Mouse (Mus musculus): ENCODE results near the gene Nup188. TPM values are rescaled to one million over a fixed set of nuclear protein-coding genes. Genes with fewer than 3 reads are reported as not detected.

The Nup188 gene
- 34.4 and 34.9 TPM in 2 replicates for polyA plus RNA-seq (2016; fragmentation: Nextera tagmentation; extraction: Ambion mirVana)

- peak; percentile 96 for ATAC-seq (ENCODE audit: insufficient number of reproducible peaks, low FRiP score)
- Histone ChIP-seq H3K36me3 (peaks cover 27% of the 10 kb centered on the region), H3K27ac (ENCODE audit: poor library complexity, severe bottlenecking) (peak within 1 kb of the TSS; percentile 44), H3K4me2 (peak within 1 kb of the TSS; percentile 98), H3K9ac (peak within 1 kb of the TSS; percentile 87), H3K9me3 (replicated peaks) (0 out of 2 replicates have a peak, but pooled peaks cover 3% of the 10 kb centered on the region), H3K4me3 (peak within 1 kb of the TSS; percentile 73), H3K27me3 (replicated peaks) (no peaks in the 10 kb centered on the region), H3K4me1 (replicated peaks) (peaks cover 23% of the 10 kb centered on the region)
- under 1% methylated on average over 61 of the region's 68 CpGs for WGBS
Observed at GRCm38 (mm10) chr2:30286192-30287026, at the start of gene Nup188, which contains the start of gene Dolk. Gene Nup188 (plus strand): TSS chr2:30286397. Gene Dolk (minus strand): TSS chr2:30286334.

GRCm38 (mm10) chr2:30236426-30237198 is 49.6 kb upstream of the Nup188 start:
- peaks cover 13% of the 10 kb centered on the region for H3K36me3 ChIP-seq
- peak overlapping the region; percentile 75 for H3K9ac ChIP-seq
- H3K4me3 ChIP-seq, result peak overlapping the region; percentile 92
- ATAC-seq (ENCODE audit: insufficient number of reproducible peaks, low FRiP score), result no peak
- H3K9me3 ChIP-seq (replicated peaks), result peaks cover 9% of the 10 kb centered on the region; the same call in 1 of the 2 replicates
- H3K27ac ChIP-seq (ENCODE audit: poor library complexity, severe bottlenecking), result peak overlapping the region; percentile 80
- H3K27me3 ChIP-seq (replicated peaks), result no peaks in the 10 kb centered on the region
- WGBS, result 3% methylated on average over 18 of the region's 18 CpGs
- H3K4me1 ChIP-seq (replicated peaks), result peaks cover 38% of the 10 kb centered on the region
- peak overlapping the region; percentile 89 for H3K4me2 ChIP-seq

DNA sequence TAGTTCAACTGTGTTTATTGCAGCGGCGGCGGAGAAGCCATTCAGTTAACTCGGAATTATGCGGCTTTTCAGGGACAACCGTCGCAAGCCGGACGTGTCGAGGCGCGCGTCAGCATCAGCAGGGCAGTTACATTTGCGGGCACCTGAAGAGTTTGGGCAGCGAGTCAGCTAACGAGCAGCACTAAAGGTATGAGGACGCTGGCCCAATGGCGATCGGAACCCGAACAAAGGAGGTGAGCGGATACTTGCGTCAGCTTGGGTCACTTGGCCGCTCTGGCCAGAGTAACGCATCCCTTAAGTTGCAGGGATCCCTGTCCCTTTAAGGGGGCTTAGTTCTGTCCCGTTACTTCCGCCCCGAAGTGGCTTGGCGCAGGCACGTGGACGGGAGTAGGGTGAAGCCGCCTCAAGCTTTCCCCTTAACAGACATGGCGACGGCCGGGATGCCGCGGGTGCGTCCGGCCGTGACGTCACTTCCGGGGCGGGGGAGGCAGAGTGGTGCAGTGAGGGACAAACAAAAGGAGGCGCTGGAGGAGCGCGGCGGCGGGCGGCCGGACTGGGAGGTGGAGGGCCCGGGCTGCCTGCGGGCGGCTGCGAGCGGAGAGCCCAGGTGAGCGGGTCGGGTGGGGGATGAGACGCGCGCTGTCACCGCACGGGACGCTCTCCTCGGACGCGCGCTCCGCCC is 48.9 kb upstream of the Nup188 start, which contains the start of gene Lrrc8a:
Gene Lrrc8a, plus strand, starts transcription at position 517 of the 682 bp plus-strand sequence.
- Histone ChIP-seq H3K4me3 (peak within 1 kb of the TSS; percentile 92), H3K4me2 (peak within 1 kb of the TSS; percentile 89), H3K4me1 (replicated peaks) (peaks cover 45% of the 10 kb centered on the region), H3K27me3 (replicated peaks) (no peaks in the 10 kb centered on the region), H3K36me3 (peaks cover 21% of the 10 kb centered on the region), H3K9me3 (replicated peaks) (0 out of 2 replicates have a peak, but pooled peaks cover 4% of the 10 kb centered on the region), H3K27ac (ENCODE audit: poor library complexity, severe bottlenecking) (peak within 1 kb of the TSS; percentile 90), H3K9ac (peak within 1 kb of the TSS; percentile 97)
- ATAC-seq (ENCODE audit: insufficient number of reproducible peaks, low FRiP score), result peak; percentile 93
- WGBS, result 1% methylated on average over 57 of the region's 67 CpGs

GRCm38 (mm10) chr2:30237881-30238280 is 48.3 kb upstream of the Nup188 start:
- Histone ChIP-seq H3K4me3 (peak overlapping the region; percentile 92), H3K36me3 (peaks cover 26% of the 10 kb centered on the region), H3K9me3 (replicated peaks) (0 out of 2 replicates have a peak, but pooled peaks cover 3% of the 10 kb centered on the region), H3K27ac (ENCODE audit: poor library complexity, severe bottlenecking) (peak overlapping the region; percentile 90), H3K9ac (peak overlapping the region; percentile 97), H3K4me1 (replicated peaks) (peaks cover 50% of the 10 kb centered on the region), H3K27me3 (replicated peaks) (no peaks in the 10 kb centered on the region), H3K4me2 (peak overlapping the region; percentile 89)
- under 1% methylated on average over 38 of the region's 42 CpGs for WGBS
- ATAC-seq (ENCODE audit: insufficient number of reproducible peaks, low FRiP score), result peak; percentile 85

DNA sequence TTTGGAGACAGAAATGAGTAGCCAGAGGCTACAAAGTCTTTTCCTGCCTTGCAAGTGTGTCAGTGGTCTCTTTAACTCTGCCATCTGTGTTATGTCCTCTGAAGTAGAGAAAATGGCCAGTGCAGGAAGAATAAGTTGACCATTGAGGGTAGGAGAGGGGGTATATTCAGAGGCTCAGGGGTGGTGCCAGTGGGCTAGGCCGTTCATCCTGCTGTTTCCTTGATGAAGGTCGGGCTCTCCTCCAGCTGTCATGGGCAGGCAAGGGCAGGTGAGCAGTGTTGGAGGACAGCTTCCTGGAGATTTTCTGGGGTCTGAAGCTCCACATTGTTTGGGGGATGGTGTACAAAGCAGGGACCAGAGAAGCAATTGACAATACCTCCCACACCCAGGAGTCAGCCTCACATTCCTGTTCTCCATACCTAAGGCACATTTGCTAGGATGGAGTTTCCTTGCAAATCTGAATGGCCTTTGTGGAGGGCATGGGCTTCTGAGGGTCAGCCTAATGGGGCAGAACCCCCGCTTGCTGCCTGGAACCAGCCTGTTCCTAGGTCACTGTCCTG is 47.2 kb upstream of the Nup188 start:
- Histone ChIP-seq H3K27me3 (replicated peaks) (no peaks in the 10 kb centered on the region), H3K9me3 (replicated peaks) (no peaks in the 10 kb centered on the region), H3K9ac (peak overlapping the region; percentile 97), H3K36me3 (peaks cover 37% of the 10 kb centered on the region), H3K4me2 (peak overlapping the region; percentile 89), H3K4me3 (peak overlapping the region; percentile 92), H3K4me1 (replicated peaks) (peaks cover 52% of the 10 kb centered on the region), H3K27ac (ENCODE audit: poor library complexity, severe bottlenecking) (peak overlapping the region; percentile 90)
- WGBS, result 59% methylated on average over 3 of the region's 3 CpGs
- ATAC-seq (ENCODE audit: insufficient number of reproducible peaks, low FRiP score), result no peak

- peak; percentile 49 for ATAC-seq (ENCODE audit: insufficient number of reproducible peaks, low FRiP score)
- Histone ChIP-seq H3K9me3 (replicated peaks) (no peaks in the 10 kb centered on the region), H3K36me3 (peaks cover 44% of the 10 kb centered on the region), H3K4me3 (peak overlapping the region; percentile 92), H3K4me1 (replicated peaks) (peaks cover 53% of the 10 kb centered on the region), H3K27me3 (replicated peaks) (no peaks in the 10 kb centered on the region), H3K9ac (peak overlapping the region; percentile 97), H3K4me2 (peak overlapping the region; percentile 89), H3K27ac (ENCODE audit: poor library complexity, severe bottlenecking) (peak overlapping the region; percentile 90)
- 22% methylated on average over 4 of the region's 4 CpGs for WGBS
Observed at GRCm38 (mm10) chr2:30239777-30240176, 46.4 kb upstream of the Nup188 start.

GRCm38 (mm10) chr2:30240267-30240666 is 45.9 kb upstream of the Nup188 start, which contains the start of gene Gm28035:
Gene Gm28035 (plus strand): TSS chr2:30240567.
- Histone ChIP-seq H3K9ac (peak within 1 kb of the TSS; percentile 97), H3K27me3 (replicated peaks) (no peaks in the 10 kb centered on the region), H3K36me3 (peaks cover 49% of the 10 kb centered on the region), H3K4me3 (peak within 1 kb of the TSS; percentile 92), H3K4me2 (peak within 1 kb of the TSS; percentile 89), H3K9me3 (replicated peaks) (no peaks in the 10 kb centered on the region), H3K4me1 (replicated peaks) (peaks cover 57% of the 10 kb centered on the region), H3K27ac (ENCODE audit: poor library complexity, severe bottlenecking) (peak within 1 kb of the TSS; percentile 90)
- ATAC-seq (ENCODE audit: insufficient number of reproducible peaks, low FRiP score), result no peak
- 63% methylated on average over 2 of the region's 2 CpGs for WGBS

GRCm38 (mm10) chr2:30242509-30242908 is 43.7 kb upstream of the Nup188 start:
- ATAC-seq (ENCODE audit: insufficient number of reproducible peaks, low FRiP score), result no peak
- no peak overlapping the region for H3K4me2 ChIP-seq
- 43% methylated on average over 4 of the region's 4 CpGs for WGBS
- peak overlapping the region; percentile 46; the same call in 1 of the 2 replicates for H3K9ac ChIP-seq
- no peak overlapping the region for H3K4me3 ChIP-seq
- peak overlapping the region; percentile 79 for H3K27ac ChIP-seq (ENCODE audit: poor library complexity, severe bottlenecking)
- no peaks in the 10 kb centered on the region for H3K9me3 ChIP-seq (replicated peaks)
- H3K27me3 ChIP-seq (replicated peaks), result no peaks in the 10 kb centered on the region
- H3K4me1 ChIP-seq (replicated peaks), result peaks cover 55% of the 10 kb centered on the region
- peaks cover 62% of the 10 kb centered on the region for H3K36me3 ChIP-seq

DNA sequence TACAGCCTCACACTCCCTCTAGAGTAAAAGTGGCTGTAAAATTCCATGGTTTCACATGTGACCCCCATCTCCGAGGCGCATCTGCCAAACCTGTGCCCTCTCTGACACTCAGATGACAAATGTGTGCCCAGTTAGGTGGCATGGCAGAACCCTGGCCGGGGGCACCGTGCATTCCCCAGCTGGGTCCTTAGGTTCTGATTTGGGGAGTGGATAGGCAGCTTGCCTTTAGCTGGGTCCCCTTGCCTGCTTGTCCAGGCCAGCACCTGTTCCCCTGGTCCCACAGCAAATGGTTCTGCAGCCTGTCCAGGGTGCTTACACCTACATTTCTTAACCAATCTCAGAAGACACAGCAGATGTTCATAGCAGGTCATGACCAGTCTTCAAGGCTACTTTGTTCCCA is 42.8 kb upstream of the Nup188 start:
- H3K27me3 ChIP-seq (replicated peaks), result no peaks in the 10 kb centered on the region
- peak overlapping the region; percentile 79; the same call in 1 of the 2 replicates for H3K27ac ChIP-seq (ENCODE audit: poor library complexity, severe bottlenecking)
- H3K4me2 ChIP-seq, result no peak overlapping the region
- ATAC-seq (ENCODE audit: insufficient number of reproducible peaks, low FRiP score), result no peak
- H3K9me3 ChIP-seq (replicated peaks), result no peaks in the 10 kb centered on the region
- H3K4me3 ChIP-seq, result no peak overlapping the region
- no peak overlapping the region for H3K9ac ChIP-seq
- WGBS, result 95% methylated on average over 4 of the region's 4 CpGs
- peaks cover 70% of the 10 kb centered on the region for H3K36me3 ChIP-seq
- peaks cover 57% of the 10 kb centered on the region for H3K4me1 ChIP-seq (replicated peaks)

DNA sequence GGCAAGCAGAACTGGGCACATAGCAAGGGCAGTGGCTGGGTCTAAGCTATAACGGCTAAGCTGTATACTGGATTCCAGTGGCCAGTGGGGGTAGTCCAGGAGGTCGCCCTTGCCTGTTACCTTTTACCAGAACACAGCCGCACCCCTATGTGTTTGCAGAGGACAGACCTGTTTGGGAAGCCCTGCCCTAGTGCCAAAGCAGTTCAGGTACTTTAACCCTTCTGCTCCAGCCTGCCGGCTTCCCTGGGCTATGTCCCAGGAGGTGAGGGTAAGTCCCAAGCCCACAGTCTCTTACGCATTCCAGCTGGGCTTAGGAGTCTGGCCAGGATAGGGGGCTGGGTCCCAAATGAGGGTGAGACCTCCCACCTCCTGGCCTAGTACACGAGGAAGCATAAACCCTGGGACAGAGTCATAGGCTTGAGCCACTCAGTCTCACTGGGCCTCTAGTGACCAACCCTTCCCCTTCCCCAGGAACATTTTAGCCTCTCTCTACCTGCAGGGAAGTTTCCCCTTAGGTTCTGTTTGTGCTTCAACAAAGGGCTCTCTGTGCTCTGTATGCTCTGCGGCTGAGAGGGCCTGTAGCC is 41.5 kb upstream of the Nup188 start:
- peaks cover 44% of the 10 kb centered on the region for H3K4me1 ChIP-seq (replicated peaks)
- no peak for ATAC-seq (ENCODE audit: insufficient number of reproducible peaks, low FRiP score)
- peaks cover 83% of the 10 kb centered on the region for H3K36me3 ChIP-seq
- H3K4me3 ChIP-seq, result no peak overlapping the region
- H3K9ac ChIP-seq, result 0 out of 2 replicates have a peak overlapping the region, but pooled peaks have one; percentile 11
- no peaks in the 10 kb centered on the region for H3K27me3 ChIP-seq (replicated peaks)
- WGBS, result 74% methylated on average over 7 of the region's 7 CpGs
- H3K9me3 ChIP-seq (replicated peaks), result no peaks in the 10 kb centered on the region
- no peak overlapping the region for H3K27ac ChIP-seq (ENCODE audit: poor library complexity, severe bottlenecking)
- no peak overlapping the region for H3K4me2 ChIP-seq
